Mouse (Mus musculus): ENCODE measurements around the gene Meaf6. TPM values are rescaled to one million over a fixed set of nuclear protein-coding genes. Genes with fewer than 3 reads are reported as not detected.

Gene Meaf6
- polyA plus RNA-seq, 1 experiment from 2014 or later, result 128 TPM

DNA sequence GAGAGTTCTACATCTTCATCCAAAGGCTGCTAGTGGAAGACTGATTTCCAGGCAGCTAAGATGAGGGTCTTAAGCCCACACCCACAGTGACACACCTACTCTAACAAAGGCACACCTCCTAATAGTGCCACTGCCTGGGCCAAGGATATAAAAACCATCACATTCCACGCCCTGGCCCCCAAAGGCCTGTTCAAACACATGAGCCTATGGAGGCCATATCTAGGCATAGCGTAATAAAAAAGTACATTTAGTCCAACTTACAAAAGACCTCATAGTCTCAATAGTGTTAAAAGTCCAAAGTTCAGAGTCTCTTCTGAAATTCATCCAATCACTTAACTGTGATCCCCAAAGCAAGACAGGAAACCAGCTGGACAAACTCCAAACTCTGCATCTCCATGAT lies 6.2 kb upstream of the Meaf6 start:
- Histone ChIP-seq H3K4me3 (replicated peaks) (no peak overlapping the region), H3K27ac (no peak overlapping the region), H3K36me3 (replicated peaks) (peaks cover 49% of the 10 kb centered on the region), H3K9ac (no peak overlapping the region), H3K27me3 (no peaks in the 10 kb centered on the region), H3K9me3 (no peaks in the 10 kb centered on the region), H3K4me2 (no peak overlapping the region), H3K4me1 (no peaks in the 10 kb centered on the region)
- 94% methylated on average over 2 of the region's 2 CpGs for WGBS
- no peak for ATAC-seq (ENCODE audit: low FRiP score)

- Histone ChIP-seq H3K4me3 (replicated peaks) (peak overlapping the region; percentile 88), H3K9ac (peak overlapping the region; percentile 90), H3K4me2 (peak overlapping the region; percentile 85), H3K27ac (peak overlapping the region; percentile 99), H3K9me3 (no peaks in the 10 kb centered on the region), H3K27me3 (no peaks in the 10 kb centered on the region), H3K4me1 (peaks cover 24% of the 10 kb centered on the region), H3K36me3 (replicated peaks) (peaks cover 43% of the 10 kb centered on the region)
- ATAC-seq (ENCODE audit: low FRiP score), result peak; percentile 94
- WGBS, result under 1% methylated on average over 45 of the region's 45 CpGs
Observed at GRCm38 (mm10) chr4:125085346-125085841, 460 bp downstream of the Meaf6 start.

GRCm38 (mm10) chr4:125093031-125093430 lies 8.1 kb downstream of the Meaf6 start:
- no peaks in the 10 kb centered on the region for H3K27me3 ChIP-seq
- no peak overlapping the region for H3K4me2 ChIP-seq
- no peak overlapping the region for H3K4me3 ChIP-seq (replicated peaks)
- H3K9ac ChIP-seq, result no peak overlapping the region
- no peak overlapping the region for H3K27ac ChIP-seq
- no peak for ATAC-seq (ENCODE audit: low FRiP score)
- H3K36me3 ChIP-seq (replicated peaks), result peaks cover 50% of the 10 kb centered on the region
- no peaks in the 10 kb centered on the region for H3K9me3 ChIP-seq
- no peaks in the 10 kb centered on the region for H3K4me1 ChIP-seq
- 93% methylated on average over 5 of the region's 5 CpGs for WGBS

GRCm38 (mm10) chr4:125096066-125096465 lies 11.1 kb downstream of the Meaf6 start:
- no peak overlapping the region for H3K4me2 ChIP-seq
- no peak overlapping the region for H3K4me3 ChIP-seq (replicated peaks)
- H3K27ac ChIP-seq, result no peak overlapping the region
- ATAC-seq (ENCODE audit: low FRiP score), result no peak
- WGBS, result 94% methylated on average over 5 of the region's 5 CpGs
- no peaks in the 10 kb centered on the region for H3K4me1 ChIP-seq
- peaks cover 19% of the 10 kb centered on the region for H3K36me3 ChIP-seq (replicated peaks)
- no peak overlapping the region for H3K9ac ChIP-seq
- H3K27me3 ChIP-seq, result no peaks in the 10 kb centered on the region
- no peaks in the 10 kb centered on the region for H3K9me3 ChIP-seq

- no peak overlapping the region for H3K4me2 ChIP-seq
- 87% methylated on average over 4 of the region's 4 CpGs for WGBS
- ATAC-seq (ENCODE audit: low FRiP score), result no peak
- no peak overlapping the region for H3K9ac ChIP-seq
- H3K4me3 ChIP-seq (replicated peaks), result no peak overlapping the region
- H3K27me3 ChIP-seq, result no peaks in the 10 kb centered on the region
- no peak overlapping the region for H3K27ac ChIP-seq
- H3K9me3 ChIP-seq, result no peaks in the 10 kb centered on the region
- H3K4me1 ChIP-seq, result no peaks in the 10 kb centered on the region
- peaks cover 10% of the 10 kb centered on the region for H3K36me3 ChIP-seq (replicated peaks)
Observed at GRCm38 (mm10) chr4:125097412-125097811, 12.5 kb downstream of the Meaf6 start.

DNA sequence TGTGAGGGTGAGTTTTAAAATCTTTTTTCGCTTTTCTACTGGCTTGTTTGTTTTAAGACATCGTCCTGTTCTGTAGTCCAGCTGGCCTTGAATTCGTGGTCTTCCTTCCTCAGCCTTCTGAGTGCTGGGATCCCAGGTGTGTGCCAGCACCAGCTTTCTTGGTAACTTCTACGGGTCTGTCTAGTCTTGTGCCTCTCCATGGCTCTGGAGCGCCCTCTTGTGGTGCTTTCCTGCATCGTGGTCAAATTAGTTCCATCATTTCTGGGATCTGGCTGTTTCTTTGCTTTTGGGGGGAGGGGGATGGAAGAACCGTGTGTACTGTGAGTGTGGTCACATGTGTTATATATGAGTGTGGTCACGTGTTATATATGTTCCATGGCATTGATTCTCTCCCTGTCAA lies 14.5 kb downstream of the Meaf6 start:
- H3K4me3 ChIP-seq (replicated peaks), result no peak overlapping the region
- no peak overlapping the region for H3K9ac ChIP-seq
- H3K9me3 ChIP-seq, result no peaks in the 10 kb centered on the region
- H3K4me1 ChIP-seq, result no peaks in the 10 kb centered on the region
- no peak overlapping the region for H3K4me2 ChIP-seq
- H3K27ac ChIP-seq, result no peak overlapping the region
- WGBS, result 10% methylated on average over 8 of the region's 8 CpGs
- peaks cover 21% of the 10 kb centered on the region for H3K36me3 ChIP-seq (replicated peaks)
- no peaks in the 10 kb centered on the region for H3K27me3 ChIP-seq
- peak; percentile 57 for ATAC-seq (ENCODE audit: low FRiP score)

- Histone ChIP-seq H3K27ac (no peak overlapping the region), H3K4me1 (no peaks in the 10 kb centered on the region), H3K4me3 (replicated peaks) (no peak overlapping the region), H3K9me3 (no peaks in the 10 kb centered on the region), H3K4me2 (no peak overlapping the region), H3K9ac (no peak overlapping the region), H3K27me3 (no peaks in the 10 kb centered on the region), H3K36me3 (replicated peaks) (peaks cover 37% of the 10 kb centered on the region)
- no peak for ATAC-seq (ENCODE audit: low FRiP score)
- 72% methylated on average over 13 of the region's 13 CpGs for WGBS
Observed at GRCm38 (mm10) chr4:125101334-125101733, 16.4 kb downstream of the Meaf6 start.

GRCm38 (mm10) chr4:125105354-125105753 lies 20.4 kb downstream of the Meaf6 start:
- H3K36me3 ChIP-seq (replicated peaks), result peaks cover 58% of the 10 kb centered on the region
- H3K4me3 ChIP-seq (replicated peaks), result no peak overlapping the region
- no peaks in the 10 kb centered on the region for H3K9me3 ChIP-seq
- no peaks in the 10 kb centered on the region for H3K27me3 ChIP-seq
- H3K27ac ChIP-seq, result no peak overlapping the region
- WGBS, result 95% methylated on average over 9 of the region's 9 CpGs
- H3K4me1 ChIP-seq, result no peaks in the 10 kb centered on the region
- H3K9ac ChIP-seq, result no peak overlapping the region
- ATAC-seq (ENCODE audit: low FRiP score), result no peak
- no peak overlapping the region for H3K4me2 ChIP-seq

DNA sequence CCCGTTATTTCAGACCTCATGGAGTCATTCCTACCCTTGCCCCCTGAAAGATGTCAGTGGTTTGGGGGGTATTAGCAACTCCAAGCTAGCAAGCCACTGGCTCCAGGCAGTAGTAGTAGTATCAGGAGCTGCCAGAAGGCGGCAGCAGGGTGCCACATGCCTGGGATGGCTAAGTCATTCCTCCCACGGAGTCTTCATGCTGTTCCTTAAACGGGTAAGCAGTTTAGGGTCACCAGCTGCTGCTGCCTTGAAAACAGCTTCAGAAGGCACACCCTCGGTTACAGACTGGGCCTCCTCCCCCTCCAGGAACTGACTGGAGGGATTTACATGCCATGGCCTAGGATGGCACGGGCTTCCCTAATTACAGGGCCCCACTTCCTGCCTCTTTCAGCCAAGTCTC lies 29.7 kb downstream of the Meaf6 start:
- Histone ChIP-seq H3K9me3 (no peaks in the 10 kb centered on the region), H3K4me3 (replicated peaks) (no peak overlapping the region), H3K4me1 (peaks cover 14% of the 10 kb centered on the region; the same call in 1 of the 2 replicates), H3K9ac (no peak overlapping the region), H3K36me3 (replicated peaks) (peaks cover 27% of the 10 kb centered on the region), H3K4me2 (no peak overlapping the region), H3K27ac (no peak overlapping the region), H3K27me3 (no peaks in the 10 kb centered on the region)
- 21% methylated on average over 6 of the region's 6 CpGs for WGBS
- peak; percentile 47 for ATAC-seq (ENCODE audit: low FRiP score)

DNA sequence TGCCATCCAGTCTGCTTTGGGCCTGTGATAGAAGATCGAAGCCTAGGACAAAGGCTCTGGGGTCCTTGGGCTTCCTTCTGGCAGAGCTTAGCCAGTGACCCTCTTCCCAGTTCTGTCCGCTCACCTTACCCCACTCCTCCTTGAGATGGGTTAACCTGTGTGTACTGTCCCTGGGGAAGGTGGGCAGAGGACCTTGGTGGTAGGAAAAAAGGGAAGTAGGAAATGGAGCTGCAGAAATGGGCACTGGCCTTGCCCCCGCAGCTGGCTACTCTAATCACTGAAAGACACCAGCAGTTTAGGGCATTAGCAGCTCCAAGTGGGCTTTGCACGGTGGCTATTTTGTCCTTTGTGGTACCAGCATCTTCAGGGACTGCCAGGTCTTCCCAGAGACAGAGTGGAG lies 30.1 kb downstream of the Meaf6 start:
- no peaks in the 10 kb centered on the region for H3K9me3 ChIP-seq
- no peak overlapping the region for H3K4me2 ChIP-seq
- H3K4me1 ChIP-seq, result peaks cover 14% of the 10 kb centered on the region; the same call in 1 of the 2 replicates
- H3K27me3 ChIP-seq, result no peaks in the 10 kb centered on the region
- no peak for ATAC-seq (ENCODE audit: low FRiP score)
- H3K27ac ChIP-seq, result no peak overlapping the region
- WGBS, result 84% methylated on average over 4 of the region's 4 CpGs
- peaks cover 23% of the 10 kb centered on the region for H3K36me3 ChIP-seq (replicated peaks)
- no peak overlapping the region for H3K4me3 ChIP-seq (replicated peaks)
- H3K9ac ChIP-seq, result no peak overlapping the region

DNA sequence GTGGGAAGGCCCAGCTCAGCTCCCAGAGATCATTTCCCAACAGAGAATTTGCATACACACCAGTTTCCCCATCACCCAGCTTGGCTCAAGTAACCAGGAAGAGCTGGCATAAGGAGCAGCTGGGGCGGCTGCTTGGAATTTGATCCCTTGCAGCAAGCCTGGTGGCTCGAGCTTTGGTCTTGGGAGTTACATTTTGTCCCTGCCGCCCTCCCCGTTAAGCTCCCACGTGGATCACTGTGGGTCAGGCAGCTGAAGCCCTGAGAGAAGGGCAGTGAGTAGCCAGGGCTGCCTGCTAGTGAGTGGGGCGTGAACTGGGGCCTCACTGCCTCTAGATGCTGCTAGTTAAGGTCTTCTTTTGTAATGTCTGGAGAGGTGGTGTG lies 30.8 kb downstream of the Meaf6 start:
- Histone ChIP-seq H3K27me3 (no peaks in the 10 kb centered on the region), H3K36me3 (replicated peaks) (peaks cover 17% of the 10 kb centered on the region), H3K9me3 (no peaks in the 10 kb centered on the region), H3K9ac (no peak overlapping the region), H3K4me2 (no peak overlapping the region), H3K27ac (no peak overlapping the region), H3K4me3 (replicated peaks) (no peak overlapping the region), H3K4me1 (peaks cover 14% of the 10 kb centered on the region; the same call in 1 of the 2 replicates)
- WGBS, result 45% methylated on average over 6 of the region's 6 CpGs
- ATAC-seq (ENCODE audit: low FRiP score), result no peak

DNA sequence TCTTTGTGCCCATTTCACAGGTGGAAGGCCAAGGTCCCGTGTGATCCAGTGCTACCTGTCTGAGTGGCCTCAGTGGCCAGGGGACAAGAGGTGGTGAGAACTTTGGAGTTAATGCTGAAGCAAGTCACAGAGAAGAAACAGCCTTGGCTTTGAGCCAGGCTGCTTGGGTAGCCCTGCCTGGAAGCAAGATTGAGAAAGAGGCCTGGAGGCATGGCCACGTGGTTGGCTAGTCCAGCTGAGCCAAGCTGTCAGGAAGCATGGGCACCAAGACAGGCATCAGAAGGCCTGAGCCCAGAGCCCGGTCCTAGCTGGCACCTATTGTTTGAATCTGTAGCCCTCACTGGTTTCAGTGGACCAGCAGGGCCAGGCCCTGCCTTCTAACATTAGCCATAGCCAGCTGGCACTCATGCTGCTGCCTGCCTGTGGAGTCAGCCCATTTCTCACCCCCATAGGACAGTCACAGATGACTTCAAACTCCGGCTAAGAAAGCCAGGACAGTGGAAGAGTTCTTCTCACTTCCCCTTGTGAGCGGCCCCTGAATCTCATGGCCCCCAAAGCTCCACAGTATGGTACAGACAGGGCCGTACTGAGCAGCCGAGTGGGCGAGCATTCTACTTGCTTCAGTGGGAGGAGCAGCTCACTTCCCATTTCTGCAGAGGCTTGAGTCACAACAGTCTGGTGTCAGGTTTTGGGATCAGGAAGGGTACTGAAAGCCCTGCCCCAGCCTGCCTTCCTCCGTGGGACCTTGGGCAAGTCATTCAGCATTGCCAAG lies 31.3 kb downstream of the Meaf6 start:
- ATAC-seq (ENCODE audit: low FRiP score), result no peak
- Histone ChIP-seq H3K4me1 (peaks cover 14% of the 10 kb centered on the region; the same call in 1 of the 2 replicates), H3K4me2 (no peak overlapping the region), H3K9me3 (no peaks in the 10 kb centered on the region), H3K36me3 (replicated peaks) (peaks cover 11% of the 10 kb centered on the region), H3K9ac (no peak overlapping the region), H3K4me3 (replicated peaks) (no peak overlapping the region), H3K27ac (no peak overlapping the region), H3K27me3 (no peaks in the 10 kb centered on the region)
- 78% methylated on average over 9 of the region's 9 CpGs for WGBS

DNA sequence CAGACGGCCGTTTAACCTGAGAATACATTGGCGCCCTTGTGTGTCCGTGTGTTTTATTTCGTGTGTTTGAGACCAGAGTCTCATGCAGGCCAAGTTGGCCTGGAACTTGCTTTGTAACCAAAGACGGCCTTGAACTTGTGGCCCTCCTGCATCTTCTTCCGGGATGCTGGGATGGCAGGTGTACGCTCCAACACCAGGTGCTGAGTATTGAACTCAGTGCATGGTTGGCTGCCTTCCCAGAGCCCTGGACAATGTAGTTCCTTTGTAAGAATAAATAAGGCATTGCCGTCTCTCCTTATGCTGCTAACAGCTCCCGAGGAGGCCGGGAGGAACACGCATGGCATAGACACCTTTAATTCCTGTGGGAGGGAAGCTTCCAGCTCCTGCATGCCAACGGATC lies 32.0 kb downstream of the Meaf6 start:
- Histone ChIP-seq H3K4me1 (peaks cover 14% of the 10 kb centered on the region; the same call in 1 of the 2 replicates), H3K36me3 (replicated peaks) (peaks cover 6% of the 10 kb centered on the region; the same call in 1 of the 2 replicates), H3K4me2 (no peak overlapping the region), H3K27ac (no peak overlapping the region), H3K9ac (no peak overlapping the region), H3K9me3 (no peaks in the 10 kb centered on the region), H3K4me3 (replicated peaks) (no peak overlapping the region), H3K27me3 (no peaks in the 10 kb centered on the region)
- no peak for ATAC-seq (ENCODE audit: low FRiP score)
- 81% methylated on average over 13 of the region's 13 CpGs for WGBS

All from forebrain, embryonic 12.5 days (tissue).